Mouse (Mus musculus): ENCODE results near the gene Bcor.
A peak's percentile ranks its signal among the peaks of the same experiment; 100 is the strongest.

Bcor gene

DNA sequence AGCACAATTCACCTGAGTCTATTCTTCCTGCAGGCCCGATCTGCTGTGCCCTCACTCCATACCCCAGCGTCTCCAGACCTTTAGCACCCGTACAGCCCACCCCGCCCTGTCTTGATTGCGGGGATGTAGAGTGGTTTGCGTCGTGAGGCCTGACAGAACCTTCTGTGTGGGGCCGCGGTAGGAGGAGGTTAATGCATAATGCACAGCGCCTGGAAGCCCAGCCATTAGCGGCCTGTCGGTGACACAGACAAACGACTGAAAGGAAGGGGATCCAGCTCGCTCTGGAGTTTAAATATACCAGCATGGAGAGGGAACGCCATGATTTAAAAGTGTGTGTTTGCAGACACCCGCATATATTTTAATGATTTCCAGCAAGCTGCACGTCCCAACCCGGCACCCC is 74.9 kb downstream of the Bcor start:
- no peak for DNase-seq

DNA sequence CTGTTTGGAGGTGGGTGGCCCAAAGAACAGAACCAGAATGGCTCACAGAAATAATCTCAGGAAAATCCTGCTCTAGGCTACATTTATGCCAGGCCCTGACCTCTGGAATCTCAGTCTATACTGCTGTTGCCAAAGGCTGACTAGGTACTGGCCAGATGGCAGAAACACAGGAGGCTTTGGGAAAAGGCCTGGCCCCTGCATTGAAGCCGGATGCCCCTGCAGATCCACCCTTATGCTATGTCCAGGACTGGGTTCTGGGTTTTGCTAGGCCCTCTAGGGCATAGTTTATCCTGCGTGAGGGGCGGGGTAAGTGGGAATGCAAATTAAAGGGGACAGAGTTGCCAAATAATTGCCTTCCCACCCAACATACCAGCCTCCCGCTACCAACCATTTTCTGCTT is 75.5 kb downstream of the Bcor start:
- no peak for DNase-seq

DNA sequence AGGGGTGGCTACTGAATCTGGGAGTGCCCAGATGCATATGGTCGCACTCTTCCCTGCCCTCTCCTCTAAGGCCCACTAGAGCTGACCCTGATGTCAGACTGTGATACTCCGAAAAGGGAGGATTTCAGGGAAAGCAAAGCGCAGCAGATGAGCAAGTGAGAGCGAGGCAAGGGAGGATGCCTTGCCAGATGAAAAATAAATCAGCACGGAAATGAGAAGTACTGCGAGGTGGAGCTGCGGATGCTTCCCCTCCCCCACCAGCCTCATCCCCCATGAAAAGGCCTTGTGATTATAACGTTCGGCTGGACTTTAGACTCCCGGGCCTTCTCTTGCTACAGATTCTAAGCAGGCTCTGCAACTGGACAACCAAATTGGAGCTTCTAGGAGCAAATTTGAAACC is 76.5 kb downstream of the Bcor start:
- no peak for DNase-seq

DNA sequence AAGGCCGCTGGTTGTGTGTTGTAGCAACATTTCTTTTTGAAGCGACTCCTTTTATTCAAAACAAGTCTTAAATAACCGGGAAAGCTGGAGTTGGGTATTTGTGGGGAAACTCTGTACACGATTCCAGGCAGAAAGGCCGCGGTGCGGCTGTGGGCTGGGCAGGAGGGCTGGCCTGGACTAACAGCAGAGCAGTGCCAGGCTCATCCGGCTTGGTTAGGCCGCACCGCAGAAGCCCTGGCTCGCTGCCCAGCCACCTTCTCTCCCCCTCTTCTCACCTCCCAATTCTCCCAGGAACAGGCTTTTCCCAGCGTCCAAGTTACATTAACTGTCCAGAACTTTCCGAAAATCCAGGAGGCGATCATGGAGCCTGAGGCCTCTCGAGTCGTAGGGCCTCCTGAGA is 77.4 kb downstream of the Bcor start:
- DNase-seq, result no peak

DNA sequence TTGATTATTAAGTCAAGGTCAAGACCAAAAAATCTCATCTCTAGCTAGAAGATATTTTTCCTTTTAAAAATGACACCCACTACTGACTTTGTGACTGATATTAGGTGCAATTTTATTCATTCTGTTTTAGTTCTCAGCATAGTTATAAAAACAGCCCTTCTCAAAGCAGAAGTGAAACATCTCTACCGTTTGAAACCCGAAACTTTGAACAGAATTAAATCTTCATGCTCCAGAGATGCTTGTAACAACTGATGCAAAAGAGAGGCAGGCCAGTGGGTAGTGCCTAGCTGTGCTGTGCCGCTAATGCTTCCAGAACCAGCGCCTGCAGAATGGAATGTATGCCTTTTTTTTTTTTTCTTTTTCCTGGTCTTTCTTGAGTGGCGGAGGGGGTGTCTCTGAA is 78.0 kb downstream of the Bcor start:
- no peak for DNase-seq

DNA sequence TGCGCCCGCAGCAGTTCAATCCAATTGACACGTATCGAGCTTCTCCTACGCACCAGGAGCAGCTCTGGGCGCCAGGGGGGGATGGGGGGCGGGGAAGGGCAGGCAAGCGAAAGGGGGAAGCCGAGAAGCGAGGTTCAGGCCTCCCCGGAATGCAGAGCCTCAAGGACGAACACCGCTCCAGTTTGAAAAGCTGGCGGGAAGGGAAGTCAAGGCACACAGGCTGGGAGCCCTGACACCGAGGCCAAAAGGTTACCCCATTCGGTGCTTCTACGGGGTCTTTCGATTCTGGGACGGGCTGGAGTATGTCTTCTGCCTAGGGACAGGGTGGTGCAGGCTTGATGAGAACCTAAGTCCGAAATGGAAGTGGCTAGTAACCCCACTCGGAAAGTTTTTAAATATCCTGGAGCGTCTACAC is 78.4 kb downstream of the Bcor start:
- no peak for DNase-seq

DNA sequence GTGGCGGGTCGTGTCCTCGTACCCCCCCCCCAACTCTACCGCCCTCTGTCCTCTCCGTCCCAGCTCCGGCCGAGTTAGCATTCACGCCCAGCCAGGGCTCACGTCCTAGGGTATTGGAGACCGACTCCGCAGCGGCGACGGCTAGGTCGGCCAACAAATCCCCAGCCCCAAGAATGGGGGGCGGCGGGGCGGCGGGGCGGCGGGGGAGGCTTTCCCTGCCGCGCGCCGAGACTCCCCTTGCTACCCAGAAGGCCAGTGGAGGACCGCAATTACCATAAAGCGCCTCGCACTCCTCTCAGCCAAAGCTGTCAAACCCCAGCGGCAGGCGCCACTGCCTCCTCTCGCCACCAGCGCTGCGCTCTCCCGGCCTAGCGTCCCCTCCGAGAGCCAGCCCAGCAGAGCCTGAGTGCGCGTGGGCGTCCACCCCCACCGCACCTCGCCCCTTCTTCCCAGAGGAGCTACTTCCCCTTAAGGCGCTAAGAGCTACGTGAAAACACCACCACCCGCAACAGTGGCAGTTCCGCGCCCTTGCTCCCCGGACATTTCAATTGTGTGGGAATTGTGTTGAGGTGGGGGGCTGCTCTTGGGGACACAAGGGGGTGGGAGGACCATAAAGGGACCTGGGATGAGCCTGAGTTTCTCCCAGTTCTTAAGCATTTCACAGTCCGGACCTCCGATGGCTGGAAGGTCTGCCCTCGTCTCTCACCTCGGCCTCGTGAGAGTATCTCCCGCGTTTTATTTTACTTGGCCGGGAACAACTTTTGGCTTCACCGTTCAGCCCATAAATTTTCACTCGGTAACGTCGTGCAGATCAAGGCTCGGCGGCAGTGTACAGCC is 79.0 kb downstream of the Bcor start:
- peak; percentile 60 for DNase-seq

DNA sequence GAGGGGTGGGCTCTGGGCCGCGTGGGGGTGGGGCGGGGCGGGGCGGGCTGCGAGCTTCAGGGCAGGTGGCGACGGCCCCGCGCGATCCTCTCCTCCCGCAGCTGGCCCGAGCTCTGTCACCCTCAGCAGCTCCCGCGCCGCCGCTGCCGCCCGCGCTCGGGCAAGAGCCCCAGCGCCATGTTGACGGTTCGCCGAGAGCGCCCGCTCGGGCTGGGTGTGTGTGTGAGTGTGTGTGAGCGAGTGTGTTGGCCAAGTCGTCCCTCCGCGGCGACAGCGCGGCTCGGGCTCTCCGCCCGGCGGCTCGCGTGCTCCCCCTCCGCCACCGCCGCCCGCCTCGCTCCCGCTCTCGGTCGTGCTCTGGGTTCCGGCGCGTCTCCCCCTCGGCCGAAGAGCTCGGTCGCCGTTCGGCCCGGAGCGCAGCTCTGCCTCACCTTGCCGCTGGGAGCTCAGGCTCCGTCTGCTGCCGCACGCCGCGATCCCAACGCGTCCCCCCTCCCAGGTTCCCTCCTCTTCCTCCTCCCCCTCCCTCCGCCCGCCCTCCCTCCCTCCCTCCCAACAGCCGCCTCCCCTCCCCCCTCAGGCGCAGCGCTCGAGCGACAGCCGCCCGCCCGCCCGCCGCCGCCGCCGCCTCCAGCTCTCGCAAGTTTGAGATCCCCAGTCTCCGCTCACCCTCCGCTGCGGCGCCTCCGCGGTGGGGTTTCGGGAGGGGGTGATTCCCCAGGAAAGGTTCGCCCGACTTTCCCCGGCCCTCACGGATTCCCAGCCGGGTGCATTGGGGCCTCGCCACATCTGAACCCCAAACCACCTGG is 79.9 kb downstream of the Bcor start:
- DNase-seq, result peak; percentile 80

DNA sequence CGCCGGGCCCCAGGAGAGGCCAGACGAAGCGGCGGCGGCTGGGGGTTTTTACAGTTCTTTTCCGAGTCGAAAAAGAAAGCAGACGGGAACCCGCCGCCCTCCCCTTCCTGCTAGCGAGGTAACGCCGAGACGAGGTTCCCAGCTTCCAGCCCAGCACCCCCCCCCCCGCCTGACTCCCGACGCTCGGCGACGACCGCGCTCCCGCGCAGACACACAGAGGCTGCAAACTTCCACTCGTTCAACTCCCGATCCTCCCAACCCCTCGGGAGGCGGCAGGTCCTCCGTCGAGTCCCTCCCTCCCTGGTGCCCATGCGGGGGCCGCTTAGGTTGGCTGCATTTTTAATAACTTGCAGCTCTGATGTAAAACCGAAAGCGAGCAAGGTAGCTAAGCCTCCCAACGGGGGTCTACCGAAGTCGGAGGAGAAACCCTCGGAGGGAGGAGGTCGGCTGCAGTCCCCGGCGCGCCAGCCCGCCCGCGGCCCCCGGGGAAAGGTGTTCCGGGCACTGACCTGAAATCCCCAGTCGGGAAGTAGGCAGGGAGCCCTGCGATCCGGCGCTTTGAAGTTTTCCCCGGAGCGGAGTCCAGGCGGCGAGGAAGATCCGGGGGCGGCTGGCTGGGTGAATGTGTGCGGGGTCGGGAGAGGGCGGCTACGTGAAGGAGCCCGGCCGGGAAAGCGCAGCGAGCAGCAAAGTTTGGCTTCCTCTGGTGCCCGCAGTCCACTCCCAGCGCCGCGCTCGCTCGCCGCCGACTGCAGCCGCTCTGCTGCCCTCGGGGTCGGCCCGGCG is 80.7 kb downstream of the Bcor start:
- DNase-seq, result peak; percentile 72

DNA sequence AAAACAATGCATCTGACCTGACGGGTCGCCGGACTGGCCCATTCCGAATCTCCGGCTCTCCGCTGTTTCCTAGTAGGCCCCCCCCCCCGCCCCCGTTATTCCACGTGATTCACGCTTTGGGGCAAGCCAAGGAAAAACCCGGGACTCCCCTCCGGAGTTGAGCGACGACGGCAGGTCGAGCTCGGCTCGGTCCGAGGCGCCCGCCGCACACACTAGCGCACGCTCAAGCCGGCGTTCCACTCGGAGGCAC is 81.2 kb downstream of the Bcor start:
- DNase-seq, result no peak

DNA sequence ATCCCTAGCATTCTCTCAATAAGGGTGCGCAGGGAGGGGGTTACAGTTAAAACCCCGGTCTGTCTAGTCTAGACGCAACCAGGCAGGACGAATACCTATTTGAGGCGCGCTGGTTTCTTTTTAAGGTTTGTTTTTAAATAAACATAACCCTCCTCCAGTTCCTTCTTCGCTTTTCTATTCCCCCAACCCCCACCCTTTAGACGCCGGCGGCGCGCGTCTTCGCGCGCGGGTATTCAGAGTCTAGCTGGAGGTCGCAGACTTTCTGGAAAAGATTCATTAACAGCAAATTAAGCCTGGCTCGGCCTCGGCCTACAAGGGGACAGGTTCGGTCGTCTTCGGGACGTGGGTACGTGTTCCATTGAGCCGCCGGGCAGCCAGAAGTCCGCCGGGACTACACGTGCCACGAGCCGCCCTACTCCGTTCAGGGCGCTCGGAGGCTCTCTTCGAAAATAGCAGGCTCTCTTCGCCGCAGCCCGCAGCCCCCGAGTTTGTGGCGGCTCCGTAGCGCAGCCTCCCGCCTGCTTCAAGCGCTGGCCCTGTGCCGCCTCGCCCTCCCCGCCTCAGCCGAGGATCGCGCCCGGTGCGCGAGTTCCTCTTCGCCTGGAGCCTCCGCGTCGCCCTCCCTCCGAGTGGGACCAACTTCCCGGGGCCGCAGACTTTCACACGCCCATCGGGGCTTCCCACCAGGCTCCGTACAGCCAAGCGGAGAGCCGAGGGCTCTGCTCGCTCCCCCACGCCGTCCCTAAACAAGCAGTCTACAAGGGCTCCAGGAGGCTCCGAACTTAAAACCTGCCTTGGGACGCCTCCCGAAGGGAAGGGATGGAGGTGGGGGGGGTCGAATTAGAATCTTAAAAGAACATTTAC is 81.7 kb downstream of the Bcor start:
- DNase-seq, result peak; percentile 67

DNA sequence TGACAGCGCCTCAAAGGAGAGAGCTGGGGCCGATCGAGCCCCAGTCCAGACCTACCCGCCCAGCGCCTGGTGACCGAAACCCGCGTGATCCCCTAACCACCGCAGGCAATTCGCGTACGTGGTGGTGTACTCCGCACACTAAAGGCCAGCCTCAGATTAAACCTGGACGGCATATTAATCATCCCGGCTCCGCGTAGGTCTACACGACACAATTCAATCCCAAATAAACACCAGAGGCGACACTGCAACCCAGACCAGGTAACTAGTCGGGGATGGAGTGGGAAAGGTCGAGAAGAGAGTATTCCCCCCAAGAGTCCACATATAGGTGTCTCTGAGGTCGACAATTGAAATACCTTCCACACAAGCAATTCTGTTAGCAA is 82.6 kb downstream of the Bcor start:
- no peak for DNase-seq

DNA sequence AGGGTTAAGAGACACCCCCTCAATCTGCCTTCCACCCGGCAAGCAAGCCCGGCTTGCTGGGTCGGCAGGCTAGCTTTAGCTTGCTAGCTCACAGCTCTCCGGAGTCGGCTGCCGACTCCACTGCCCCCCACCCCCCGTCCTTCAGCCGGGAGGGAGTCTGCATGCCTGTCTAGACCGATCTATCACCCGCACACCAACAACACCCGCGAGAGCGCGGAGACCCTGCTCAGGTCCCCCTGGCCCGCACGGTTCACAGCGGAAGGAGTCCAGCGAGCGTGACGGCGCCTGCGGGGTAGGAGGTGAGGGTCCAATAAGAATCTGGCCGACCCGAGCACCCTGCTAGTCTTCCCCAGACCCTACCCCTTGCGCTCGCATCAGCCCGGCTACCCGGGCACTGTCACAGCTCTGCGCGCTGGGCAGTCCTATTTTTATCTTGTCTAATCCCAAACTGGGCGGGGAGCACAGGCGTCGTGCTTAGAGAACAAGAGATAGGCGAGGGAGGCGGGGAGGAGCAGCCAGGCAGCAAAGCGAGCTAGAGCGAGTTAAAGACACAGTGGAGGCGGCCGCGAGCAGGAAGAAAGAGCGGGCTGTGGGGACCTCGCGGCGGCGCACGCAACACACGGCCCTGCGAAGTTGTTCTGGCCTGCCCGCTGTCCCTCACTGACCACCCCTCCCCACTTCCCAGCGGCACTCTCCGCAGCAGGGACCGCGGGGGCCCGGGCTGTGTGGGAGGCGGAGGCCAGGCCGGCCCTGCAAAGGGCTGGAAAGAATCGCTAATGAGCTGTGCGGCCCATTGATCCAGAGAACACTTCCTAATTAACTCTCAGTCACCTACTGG is 83.2 kb downstream of the Bcor start:
- peak; percentile 68 for DNase-seq

DNA sequence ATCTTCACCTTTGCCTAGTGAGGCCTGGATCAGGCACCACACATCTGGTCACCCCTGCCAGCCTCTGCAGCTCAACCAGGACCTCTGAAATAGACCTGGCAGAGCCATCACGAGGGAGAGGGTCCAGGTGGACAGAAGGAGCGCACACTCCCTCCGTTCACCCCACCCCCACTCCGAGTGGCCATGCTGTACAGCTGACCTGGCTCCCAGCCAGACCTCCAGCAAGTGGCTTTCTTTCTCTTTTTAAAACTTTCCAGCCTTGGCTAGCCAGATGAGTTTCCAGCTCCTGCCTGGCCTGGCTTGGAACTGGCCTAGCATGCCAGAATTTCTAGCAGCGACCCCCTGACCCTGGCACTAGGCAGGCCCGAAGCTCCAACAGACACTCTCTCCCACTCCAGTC is 87.4 kb downstream of the Bcor start:
- DNase-seq, result no peak

DNA sequence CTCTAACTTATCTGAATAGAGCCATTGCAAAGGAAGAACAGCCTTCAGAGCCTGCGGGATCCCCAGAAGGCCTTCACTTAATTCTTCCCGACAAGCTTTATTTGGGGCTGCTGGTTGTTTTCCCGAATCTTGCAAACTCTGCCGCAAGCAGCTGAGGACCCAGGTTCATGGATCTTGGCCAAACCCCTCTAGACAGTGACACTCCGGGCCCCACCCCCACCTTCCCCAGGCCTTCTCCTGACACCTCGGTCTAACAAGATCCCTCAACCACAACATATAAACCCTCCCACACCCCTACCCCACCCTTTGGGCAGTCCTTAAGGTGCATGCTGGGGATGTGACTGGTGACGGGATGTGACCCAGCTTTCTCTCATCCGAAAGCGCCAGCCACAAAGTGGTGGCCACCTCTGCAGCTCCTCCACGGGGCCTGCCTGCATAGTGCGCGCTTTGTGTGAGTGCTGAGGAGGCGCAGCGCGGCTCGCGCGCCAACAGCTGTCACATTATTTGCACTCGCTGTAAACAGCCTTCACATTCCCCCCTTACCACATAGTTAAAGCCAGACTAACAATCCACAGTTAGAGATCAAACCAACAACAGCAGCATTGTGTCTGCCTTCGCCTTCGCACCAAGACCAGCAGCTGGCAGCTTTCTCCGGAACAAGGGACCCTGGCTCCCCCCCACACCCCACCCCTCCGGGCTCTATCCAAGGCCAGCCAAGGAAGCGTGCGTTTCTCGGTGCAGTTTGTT is 91.0 kb downstream of the Bcor start:
- DNase-seq, result peak; percentile 61

DNA sequence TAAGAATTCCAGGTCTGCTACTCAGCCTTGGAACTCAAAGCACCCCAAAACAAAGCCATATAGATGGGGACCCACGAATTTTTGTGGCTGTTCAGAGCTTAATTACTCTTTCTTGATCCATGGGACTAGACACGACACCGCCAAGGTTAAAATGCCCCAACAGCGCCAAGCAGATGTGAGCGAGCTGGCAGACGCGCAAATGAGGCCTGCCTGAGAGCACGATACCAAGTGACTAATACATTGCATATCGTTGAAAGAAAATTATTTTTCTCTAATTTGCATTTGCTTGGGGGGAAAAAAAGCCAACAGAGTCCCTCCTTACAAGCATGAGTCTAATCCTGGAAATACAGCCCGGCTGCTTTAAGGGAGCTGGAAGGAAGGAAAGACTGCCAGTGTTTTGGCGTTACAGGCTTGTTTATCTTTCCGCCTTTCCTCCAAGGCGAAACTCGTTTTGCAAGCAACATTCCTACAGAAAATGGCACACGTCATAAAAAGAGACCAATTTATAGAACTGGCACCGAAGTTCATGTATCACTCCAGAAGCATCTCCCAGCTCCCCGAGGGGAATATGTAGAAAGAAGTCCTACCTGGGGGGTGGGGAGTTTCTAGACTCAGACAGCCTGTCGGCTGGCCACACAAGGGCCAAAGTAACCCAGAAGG is 92.2 kb downstream of the Bcor start:
- DNase-seq, result no peak

DNA sequence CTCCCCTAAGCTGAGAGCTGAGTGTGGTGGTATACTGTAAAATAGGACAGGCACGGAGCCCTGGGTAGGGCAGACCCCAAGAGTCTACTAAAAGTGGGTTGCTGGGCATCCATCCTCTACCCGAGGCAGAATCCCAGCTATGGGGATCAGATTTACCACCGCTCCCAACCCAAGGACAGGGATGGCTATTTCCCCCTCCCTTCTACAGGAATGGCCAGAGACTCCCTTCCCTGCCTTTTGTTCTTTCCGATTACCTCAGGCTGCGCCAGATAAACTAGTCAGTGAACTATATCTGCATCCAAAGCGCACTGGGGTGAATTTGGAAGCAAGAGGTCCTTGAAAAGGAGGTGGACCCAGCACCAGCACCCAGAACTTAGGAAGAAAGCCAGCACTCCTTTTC is 93.1 kb downstream of the Bcor start:
- DNase-seq, result no peak

DNA sequence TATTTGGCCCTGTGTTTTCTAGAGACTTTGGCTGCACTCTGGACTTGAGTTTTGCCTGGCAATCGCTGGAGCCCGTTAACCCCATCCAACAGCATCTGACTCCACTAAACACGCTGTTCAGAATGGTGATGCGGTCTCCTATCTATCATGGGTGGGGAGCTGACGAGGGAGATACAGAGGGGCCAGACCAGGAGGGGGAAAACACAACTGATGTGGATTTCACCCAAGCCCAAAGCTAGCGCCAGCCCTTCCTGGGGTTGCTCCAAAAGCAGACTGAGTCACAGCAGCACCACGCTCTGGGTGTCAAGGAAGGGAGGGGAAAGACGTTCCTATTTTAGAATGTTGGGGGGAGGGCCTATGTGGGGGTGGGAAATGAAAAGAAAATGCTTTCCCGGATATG is 94.4 kb downstream of the Bcor start:
- DNase-seq, result no peak

DNA sequence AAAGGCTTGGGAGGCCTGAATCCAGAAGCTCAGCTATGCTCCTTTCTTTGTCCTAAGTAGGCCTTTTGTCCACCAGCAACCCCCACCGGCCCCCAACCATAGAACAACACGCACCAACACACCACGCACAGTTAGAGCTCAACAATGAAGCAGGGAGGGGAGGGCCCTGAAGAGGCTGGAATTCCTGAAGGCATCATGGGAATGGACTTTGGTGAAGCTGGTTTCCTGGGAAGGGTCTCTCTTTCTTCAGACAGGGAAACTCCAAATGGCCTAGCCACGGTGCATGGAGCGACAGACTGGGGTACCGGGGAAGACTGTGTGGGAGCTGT is 97.3 kb downstream of the Bcor start:
- no peak for DNase-seq

DNA sequence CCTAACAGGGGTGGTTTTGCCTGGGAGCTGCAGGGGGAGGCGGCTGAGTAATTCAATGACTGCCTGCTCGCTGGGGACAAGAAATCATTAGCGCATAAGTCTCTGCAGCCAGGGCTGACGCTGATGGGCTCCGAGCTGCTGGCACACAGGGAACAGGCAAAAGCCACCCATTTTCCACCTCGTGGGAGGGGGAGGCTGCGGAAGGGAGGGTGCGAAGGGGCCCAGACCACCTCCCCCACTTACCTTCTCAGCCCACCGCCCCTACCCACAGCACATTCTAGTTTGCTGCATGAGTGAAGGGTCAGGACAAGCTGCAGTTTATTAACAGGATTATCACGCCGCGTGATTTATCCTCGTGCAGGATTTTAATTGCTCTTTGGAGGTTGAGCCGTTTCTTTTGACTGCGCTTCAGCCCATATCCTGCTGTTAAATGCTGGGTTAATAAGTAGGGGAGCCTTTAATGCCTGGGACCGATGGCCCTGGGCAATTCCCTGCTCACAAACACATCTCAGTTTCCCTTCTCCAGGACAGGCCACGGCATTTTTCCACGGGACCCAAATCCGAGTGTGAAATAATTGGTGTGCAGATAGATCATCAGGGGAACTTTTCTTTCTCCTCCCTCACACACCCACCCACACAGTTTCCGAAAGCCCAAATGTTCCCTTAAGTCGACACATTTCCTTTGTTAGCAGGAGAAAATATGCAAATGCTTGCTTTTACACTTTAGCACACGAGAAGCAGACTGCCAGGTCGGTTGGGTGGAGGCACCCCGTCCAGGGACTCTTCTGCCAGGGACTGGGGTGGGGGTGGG is 97.8 kb downstream of the Bcor start:
- DNase-seq, result no peak

Data from thymus, postnatal 4 days (tissue).